Mouse (Mus musculus): ENCODE results near the gene Abt1. TPM values are rescaled to one million over a fixed set of nuclear protein-coding genes. Genes with fewer than 3 reads are reported as not detected.

The Abt1 gene
- polyA plus RNA-seq, 2 experiments = 9.9 to 12.2 TPM

DNA sequence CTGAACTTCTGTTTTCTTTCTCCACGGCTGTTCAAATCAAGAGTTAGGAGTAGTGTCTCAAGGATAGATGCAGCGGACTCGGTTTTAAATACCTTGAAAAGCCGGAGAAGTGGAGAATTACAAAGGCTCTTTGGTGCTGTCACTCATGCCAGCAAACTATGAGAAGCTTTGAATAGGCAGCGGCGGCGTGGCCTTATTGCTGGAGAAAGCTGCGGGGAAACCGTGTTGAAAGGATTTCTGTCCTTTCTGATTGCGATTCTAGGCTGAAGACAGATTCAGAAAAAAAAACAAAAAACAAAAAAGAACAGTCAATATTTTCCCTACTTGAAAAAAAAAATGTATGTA is 54.3 kb downstream of the Abt1 start:
- peaks cover 15% of the 10 kb centered on the region for H3K36me3 ChIP-seq (ENCODE audit: control insufficient read depth, insufficient read depth, low read length)
- WGBS = under 1% methylated on average over 10 of the region's 10 CpGs

DNA sequence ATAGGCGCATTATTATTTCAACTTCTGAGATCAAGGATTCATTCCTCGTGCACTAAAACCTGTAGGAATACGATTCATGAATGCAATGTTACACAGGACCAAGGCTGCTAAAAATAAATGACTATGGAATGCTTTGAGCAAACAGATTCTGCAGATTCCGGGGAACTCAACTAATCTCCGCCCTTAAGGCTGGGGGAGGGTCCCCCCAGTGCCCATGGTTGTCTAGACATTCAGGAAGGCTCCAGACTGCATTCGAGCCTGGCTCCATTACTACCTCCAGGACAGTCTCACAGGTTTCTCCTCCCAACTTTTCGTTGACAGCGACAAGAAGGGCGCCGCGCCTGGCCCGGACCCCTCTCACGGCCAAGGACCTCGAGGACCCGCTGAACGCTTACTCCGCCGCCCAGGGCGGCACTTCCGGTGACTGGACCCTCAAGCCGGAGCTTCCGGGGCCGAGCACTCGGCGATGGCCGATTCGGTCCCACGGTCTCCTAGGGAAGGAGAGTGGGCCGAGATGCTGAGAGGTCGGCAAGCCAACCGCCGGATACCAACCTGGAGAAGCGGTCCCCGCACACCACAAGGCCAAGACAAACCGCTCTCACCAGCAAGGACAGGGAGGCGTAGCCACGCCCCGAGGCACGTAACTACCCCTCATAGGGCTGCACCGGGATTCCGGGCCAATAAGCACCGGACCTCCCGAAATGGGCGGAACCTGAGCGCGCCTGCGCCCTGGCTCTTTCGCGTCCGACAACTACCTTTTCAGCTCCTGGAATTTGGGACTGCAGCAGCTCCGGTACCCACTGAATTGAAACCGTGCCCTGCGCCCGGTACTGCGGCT is 54.9 kb downstream of the Abt1 start, which contains the start of gene Zfp322a:
Gene Zfp322a, minus strand, starts transcription at position 626 of the 838 bp plus-strand sequence.
- peak; percentile 60; the same call in 1 of the 2 replicates for TF ChIP-seq POLR2A (IDR thresholded peaks at IDR 0.05; ENCODE audit: borderline replicate concordance, extremely low read depth, insufficient read depth, insufficient read length)
- WGBS = 2% methylated on average over 54 of the region's 55 CpGs
- ATAC-seq (ENCODE audit: low FRiP score, low read depth) = peak; percentile 99

More for the DNA sequence above, 54.3 kb downstream of the Abt1 start:
- ATAC-seq (ENCODE audit: low FRiP score, low read depth) (peak; percentile 12; the same call in 1 of the 2 replicates), DNase-seq (ENCODE audit: low spot score) (peak; percentile 31)
- Histone ChIP-seq H3K9ac (ENCODE audit: low read depth, low read length, severe bottlenecking) (peak overlapping the region; percentile 82), H3K4me1 (ENCODE audit: control insufficient read depth, insufficient read depth, low read length) (peaks cover 14% of the 10 kb centered on the region), H3K27ac (replicated peaks; ENCODE audit: low read depth, low read length) (peak overlapping the region; percentile 96), H3K4me2 (replicated peaks; ENCODE audit: low read depth, low read length, severe bottlenecking) (peak overlapping the region; percentile 52), H3K9me3 (ENCODE audit: control insufficient read depth, low read length) (no peaks in the 10 kb centered on the region), H3K4me3 (replicated peaks; ENCODE audit: low read length) (peak overlapping the region; percentile 81), H3K27me3 (ENCODE audit: control insufficient read depth, insufficient read depth, low read length) (no peaks in the 10 kb centered on the region)
- no peak for TF ChIP-seq POLR2A (IDR thresholded peaks at IDR 0.05; ENCODE audit: borderline replicate concordance, extremely low read depth, insufficient read depth, insufficient read length)

More for the DNA sequence above, 54.9 kb downstream of the Abt1 start, which contains the start of gene Zfp322a:
- no peaks in the 10 kb centered on the region for H3K9me3 ChIP-seq (ENCODE audit: control insufficient read depth, low read length)
- peak within 1 kb of the TSS; percentile 96 for H3K27ac ChIP-seq (replicated peaks; ENCODE audit: low read depth, low read length)
- peak within 1 kb of the TSS; percentile 81 for H3K4me3 ChIP-seq (replicated peaks; ENCODE audit: low read length)
- peak within 1 kb of the TSS; percentile 82 for H3K9ac ChIP-seq (ENCODE audit: low read depth, low read length, severe bottlenecking)
- peak; percentile 98 for DNase-seq (ENCODE audit: low spot score)
- no peaks in the 10 kb centered on the region for H3K27me3 ChIP-seq (ENCODE audit: control insufficient read depth, insufficient read depth, low read length)
- H3K4me1 ChIP-seq (ENCODE audit: control insufficient read depth, insufficient read depth, low read length) = peaks cover 14% of the 10 kb centered on the region
- H3K36me3 ChIP-seq (ENCODE audit: control insufficient read depth, insufficient read depth, low read length) = peaks cover 16% of the 10 kb centered on the region
- peak within 1 kb of the TSS; percentile 52 for H3K4me2 ChIP-seq (replicated peaks; ENCODE audit: low read depth, low read length, severe bottlenecking)

Other genes starting within 250 kb of the Abt1 start
- gene Vmn1r220, start 235.9 kb downstream of the Abt1 start, polyA plus RNA-seq (2012; rRNA removed) = not detected in 2 replicates
- 0.22 TPM in 1 of 2 replicates, not detected in the other for gene Vmn1r220, start 235.9 kb downstream of the Abt1 start, polyA plus RNA-seq (2014; fragmentation: Nextera tagmentation; extraction: Ambion mirVana)
- not detected in 2 replicates for gene Vmn1r221, start 209.7 kb downstream of the Abt1 start, polyA plus RNA-seq (2012; rRNA removed)
- not detected in 2 replicates for gene Vmn1r221, start 209.7 kb downstream of the Abt1 start, polyA plus RNA-seq (2014; fragmentation: Nextera tagmentation; extraction: Ambion mirVana)
- not detected in 2 replicates for gene Vmn1r222, start 187.9 kb downstream of the Abt1 start, polyA plus RNA-seq (2012; rRNA removed)
- not detected in 2 replicates for gene Vmn1r222, start 187.9 kb downstream of the Abt1 start, polyA plus RNA-seq (2014; fragmentation: Nextera tagmentation; extraction: Ambion mirVana)
- not detected in 2 replicates for gene Vmn1r223, start 176.7 kb downstream of the Abt1 start, polyA plus RNA-seq (2012; rRNA removed)
- not detected in 2 replicates for gene Vmn1r223, start 176.7 kb downstream of the Abt1 start, polyA plus RNA-seq (2014; fragmentation: Nextera tagmentation; extraction: Ambion mirVana)
- gene Zfp322a, start 54.7 kb downstream of the Abt1 start, polyA plus RNA-seq (2012; rRNA removed) = 15.1 and 20.2 TPM in 2 replicates
- 42.9 and 50.7 TPM in 2 replicates for gene Zfp322a, start 54.7 kb downstream of the Abt1 start, polyA plus RNA-seq (2014; fragmentation: Nextera tagmentation; extraction: Ambion mirVana)
- 0.31 and 0.32 TPM in 2 replicates for gene Btn1a1, start 42.0 kb upstream of the Abt1 start, polyA plus RNA-seq (2012; rRNA removed)
- gene Btn1a1, start 42.0 kb upstream of the Abt1 start, polyA plus RNA-seq (2014; fragmentation: Nextera tagmentation; extraction: Ambion mirVana) = not detected in 2 replicates
- gene Btn2a2, start 65.0 kb upstream of the Abt1 start, polyA plus RNA-seq (2012; rRNA removed) = 0.62 and 0.79 TPM in 2 replicates
- gene Btn2a2, start 65.0 kb upstream of the Abt1 start, polyA plus RNA-seq (2014; fragmentation: Nextera tagmentation; extraction: Ambion mirVana) = 0.89 and 1.2 TPM in 2 replicates
- 18.2 and 19.2 TPM in 2 replicates for gene Hist1h4h, start 107.2 kb upstream of the Abt1 start, polyA plus RNA-seq (2012; rRNA removed)
- 5.5 and 8.1 TPM in 2 replicates for gene Hist1h4h, start 107.2 kb upstream of the Abt1 start, polyA plus RNA-seq (2014; fragmentation: Nextera tagmentation; extraction: Ambion mirVana)
- 557 and 662 TPM in 2 replicates for gene Hist1h2af, start 110.0 kb upstream of the Abt1 start, polyA plus RNA-seq (2012; rRNA removed)
- gene Hist1h2af, start 110.0 kb upstream of the Abt1 start, polyA plus RNA-seq (2014; fragmentation: Nextera tagmentation; extraction: Ambion mirVana) = 9.1 and 11.0 TPM in 2 replicates
- gene Hist1h3g, start 111.6 kb upstream of the Abt1 start, polyA plus RNA-seq (2012; rRNA removed) = 32.6 and 62.7 TPM in 2 replicates
- 4.1 and 6.7 TPM in 2 replicates for gene Hist1h3g, start 111.6 kb upstream of the Abt1 start, polyA plus RNA-seq (2014; fragmentation: Nextera tagmentation; extraction: Ambion mirVana)
- gene Hist1h2bh, start 119.5 kb upstream of the Abt1 start, polyA plus RNA-seq (2012; rRNA removed) = 5.2 and 6.1 TPM in 2 replicates
- gene Hist1h2bh, start 119.5 kb upstream of the Abt1 start, polyA plus RNA-seq (2014; fragmentation: Nextera tagmentation; extraction: Ambion mirVana) = 0.48 and 0.57 TPM in 2 replicates
- gene Hist1h3f, start 120.2 kb upstream of the Abt1 start, polyA plus RNA-seq (2012; rRNA removed) = 4.1 and 7.4 TPM in 2 replicates
- 0.65 and 1.00 TPM in 2 replicates for gene Hist1h3f, start 120.2 kb upstream of the Abt1 start, polyA plus RNA-seq (2014; fragmentation: Nextera tagmentation; extraction: Ambion mirVana)
- 13.7 and 21.4 TPM in 2 replicates for gene Hist1h4f, start 127.8 kb upstream of the Abt1 start, polyA plus RNA-seq (2012; rRNA removed)
- 2.6 and 2.8 TPM in 2 replicates for gene Hist1h4f, start 127.8 kb upstream of the Abt1 start, polyA plus RNA-seq (2014; fragmentation: Nextera tagmentation; extraction: Ambion mirVana)
- 0.50 and 0.62 TPM in 2 replicates for gene Hist1h1d, start 129.4 kb upstream of the Abt1 start, polyA plus RNA-seq (2012; rRNA removed)
- gene Hist1h1d, start 129.4 kb upstream of the Abt1 start, polyA plus RNA-seq (2014; fragmentation: Nextera tagmentation; extraction: Ambion mirVana) = 0.47 and 0.61 TPM in 2 replicates
- 36.1 and 54.1 TPM in 2 replicates for gene Hist1h3e, start 138.5 kb upstream of the Abt1 start, polyA plus RNA-seq (2012; rRNA removed)
- 6.7 and 7.0 TPM in 2 replicates for gene Hist1h3e, start 138.5 kb upstream of the Abt1 start, polyA plus RNA-seq (2014; fragmentation: Nextera tagmentation; extraction: Ambion mirVana)
- gene Hist1h2ae, start 147.4 kb upstream of the Abt1 start, polyA plus RNA-seq (2012; rRNA removed) = 19.8 and 35.0 TPM in 2 replicates
- gene Hist1h2ae, start 147.4 kb upstream of the Abt1 start, polyA plus RNA-seq (2014; fragmentation: Nextera tagmentation; extraction: Ambion mirVana) = 103 and 109 TPM in 2 replicates
- 38.9 and 60.8 TPM in 2 replicates for gene Hist1h2bg, start 147.5 kb upstream of the Abt1 start, polyA plus RNA-seq (2012; rRNA removed)
- 6.9 and 10.0 TPM in 2 replicates for gene Hist1h2bg, start 147.5 kb upstream of the Abt1 start, polyA plus RNA-seq (2014; fragmentation: Nextera tagmentation; extraction: Ambion mirVana)
- 17.8 and 25.9 TPM in 2 replicates for gene Hist1h2bf, start 150.3 kb upstream of the Abt1 start, polyA plus RNA-seq (2012; rRNA removed)
- 5.3 and 8.5 TPM in 2 replicates for gene Hist1h2bf, start 150.3 kb upstream of the Abt1 start, polyA plus RNA-seq (2014; fragmentation: Nextera tagmentation; extraction: Ambion mirVana)
- gene Hist1h2ad, start 150.5 kb upstream of the Abt1 start, polyA plus RNA-seq (2012; rRNA removed) = 6.1 and 13.9 TPM in 2 replicates
- 1.2 and 5.3 TPM in 2 replicates for gene Hist1h2ad, start 150.5 kb upstream of the Abt1 start, polyA plus RNA-seq (2014; fragmentation: Nextera tagmentation; extraction: Ambion mirVana)
- 30.0 and 33.8 TPM in 2 replicates for gene Hist1h3d, start 151.9 kb upstream of the Abt1 start, polyA plus RNA-seq (2012; rRNA removed)
- 6.8 and 10.4 TPM in 2 replicates for gene Hist1h3d, start 151.9 kb upstream of the Abt1 start, polyA plus RNA-seq (2014; fragmentation: Nextera tagmentation; extraction: Ambion mirVana)
- gene Hist1h4d, start 157.7 kb upstream of the Abt1 start, polyA plus RNA-seq (2012; rRNA removed) = 9.4 and 9.8 TPM in 2 replicates
- gene Hist1h4d, start 157.7 kb upstream of the Abt1 start, polyA plus RNA-seq (2014; fragmentation: Nextera tagmentation; extraction: Ambion mirVana) = 95.5 and 101 TPM in 2 replicates
- gene Hist1h2be, start 197.3 kb upstream of the Abt1 start, polyA plus RNA-seq (2012; rRNA removed) = 3.0 and 3.4 TPM in 2 replicates
- gene Hist1h2be, start 197.3 kb upstream of the Abt1 start, polyA plus RNA-seq (2014; fragmentation: Nextera tagmentation; extraction: Ambion mirVana) = 1.2 and 1.5 TPM in 2 replicates
- 7.4 and 7.7 TPM in 2 replicates for gene Hist1h1e, start 198.7 kb upstream of the Abt1 start, polyA plus RNA-seq (2012; rRNA removed)
- 15.8 and 16.4 TPM in 2 replicates for gene Hist1h1e, start 198.7 kb upstream of the Abt1 start, polyA plus RNA-seq (2014; fragmentation: Nextera tagmentation; extraction: Ambion mirVana)